Mouse (Mus musculus): ENCODE data around the gene Satb1.

GRCm38 (mm10) chr17:51840596-51840995 is 7.5 kb upstream of the Satb1 start:
- TF ChIP-seq POLR2A (IDR thresholded peaks at IDR 0.05; ENCODE audit: extremely low read depth, insufficient read depth, low read length) (no peak), CTCF (IDR thresholded peaks at IDR 0.05; ENCODE audit: low read depth, low read length) (no peak)
